Mouse (Mus musculus) cerebellum, adult 11 months (tissue): ENCODE measurements around the gene Slc12a8.

Source experiments
- DNase-seq: peaks from one replicate; pipeline ENCODE4 v3.0.0; 2022

Slc12a8 gene

DNA sequence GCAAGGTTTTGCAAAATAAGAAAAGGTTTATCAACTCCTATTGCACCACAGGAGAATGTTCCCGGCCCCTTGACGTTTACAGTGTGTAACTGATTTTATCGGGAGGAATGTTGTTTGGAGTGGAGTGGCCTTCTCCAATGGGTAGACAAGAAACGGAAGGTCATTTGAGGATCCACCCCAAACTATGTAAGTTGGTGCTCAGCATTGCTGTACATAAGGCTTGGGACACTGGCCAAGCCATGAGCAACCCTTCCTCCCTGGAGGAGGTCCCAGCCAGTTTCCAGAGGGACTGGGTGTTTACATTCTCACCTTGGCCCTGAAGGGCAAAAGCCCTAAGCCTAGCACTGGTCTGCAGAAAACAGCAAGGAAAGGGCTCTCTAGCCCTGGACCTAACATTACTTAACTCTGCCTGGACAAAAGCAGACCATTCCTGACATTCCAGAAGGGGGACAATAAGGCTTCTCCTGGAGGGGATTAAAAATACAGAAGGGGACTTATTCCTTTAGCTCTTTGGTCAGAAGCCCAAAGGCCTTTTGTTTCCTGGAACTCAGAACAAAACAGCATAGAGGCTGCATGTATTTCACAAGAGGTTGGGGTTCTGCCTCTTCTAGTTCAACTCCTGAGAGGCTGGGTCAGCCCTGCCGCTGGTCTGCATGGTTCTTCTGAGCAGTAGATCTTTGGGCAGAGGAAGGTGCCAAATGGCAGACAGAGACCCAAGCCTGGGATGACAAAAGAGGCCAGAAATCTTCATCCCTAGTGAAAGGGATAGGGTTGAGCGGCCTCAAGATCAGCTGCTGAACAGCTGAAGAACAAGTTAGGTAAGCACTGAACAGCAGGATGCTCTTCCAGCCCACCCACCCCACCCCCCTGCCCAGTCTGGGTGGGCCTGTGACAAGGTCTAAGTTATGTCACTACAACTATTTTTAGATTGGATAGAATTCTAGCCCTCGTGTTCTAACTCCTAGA lies 159.5 kb downstream of the Slc12a8 start:
- no peak for DNase-seq

DNA sequence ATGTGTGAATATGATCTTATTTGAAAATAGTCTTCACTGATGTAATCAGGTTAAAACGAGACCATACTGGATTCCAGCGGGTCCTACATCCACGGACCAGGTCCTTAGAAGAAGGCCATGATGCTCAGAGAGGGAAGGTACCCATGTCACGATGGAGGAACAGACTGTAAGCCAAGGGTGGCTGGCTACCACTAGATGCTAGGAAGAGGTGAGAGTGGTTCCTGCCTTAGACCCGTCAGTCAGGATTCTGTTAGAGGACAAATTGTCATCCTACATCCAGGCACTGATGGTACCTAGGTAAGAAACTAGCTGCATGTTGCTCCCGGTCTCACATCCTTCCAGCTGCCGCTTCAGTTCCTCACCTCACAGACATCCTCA lies 160.2 kb downstream of the Slc12a8 start:
- DNase-seq, result no peak

DNA sequence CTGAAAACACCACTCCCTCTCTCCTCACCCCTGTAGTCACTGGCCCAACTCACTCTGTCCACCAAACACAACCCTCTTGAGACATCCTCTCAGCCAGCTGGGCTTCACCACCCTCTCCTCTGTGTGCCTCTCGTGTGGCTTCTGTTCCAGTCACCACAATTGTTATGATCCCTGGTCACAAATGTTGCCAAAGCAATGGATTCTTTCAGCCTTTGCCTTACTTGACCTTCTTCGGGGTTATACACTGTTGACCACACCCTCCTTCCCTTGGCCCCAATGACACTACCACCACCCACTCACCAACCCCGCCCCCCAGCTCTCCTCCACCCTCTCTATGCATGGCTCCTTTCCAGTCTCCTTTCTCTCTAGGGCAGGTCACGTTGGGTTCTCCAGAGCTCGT lies 160.8 kb downstream of the Slc12a8 start:
- DNase-seq, result no peak

DNA sequence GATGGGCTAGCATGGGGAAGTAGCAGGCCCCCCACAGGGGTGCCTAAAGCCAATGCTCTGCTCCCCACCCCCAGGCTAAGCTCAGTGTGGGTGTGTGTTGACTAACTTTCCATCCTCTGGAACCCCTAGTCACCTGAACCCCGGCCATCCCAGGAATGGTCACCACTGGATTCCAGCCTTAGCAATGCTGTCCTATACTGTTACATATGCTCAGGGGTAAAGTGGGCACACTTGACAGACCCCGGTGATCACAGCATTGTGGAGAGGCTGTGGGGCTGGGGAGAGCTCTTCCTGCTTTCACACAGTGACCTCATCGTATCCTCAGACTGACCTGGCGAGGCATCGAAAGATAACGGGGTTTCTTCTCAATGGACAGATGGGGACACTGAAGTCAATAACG lies 163.1 kb downstream of the Slc12a8 start:
- DNase-seq, result no peak

DNA sequence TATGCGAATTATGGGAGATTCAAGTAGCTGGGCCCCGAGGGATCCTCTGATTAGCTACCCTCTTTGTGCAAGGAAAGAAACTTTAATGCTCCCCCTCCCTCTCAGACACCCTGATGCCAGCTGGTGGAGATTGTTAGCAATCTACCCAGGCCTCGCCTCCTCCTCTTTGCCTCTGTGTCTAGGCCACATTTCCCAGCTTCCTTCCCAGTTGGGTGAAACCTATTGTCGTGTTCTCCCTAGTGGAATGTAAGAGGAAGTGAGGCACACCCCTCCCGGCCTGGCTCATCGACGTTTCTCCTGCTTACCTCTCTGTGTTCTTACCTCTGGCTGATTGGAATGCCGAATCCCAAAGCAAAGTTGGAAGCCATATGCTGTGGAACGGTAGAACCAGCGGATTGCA lies 163.7 kb downstream of the Slc12a8 start:
- no peak for DNase-seq

DNA sequence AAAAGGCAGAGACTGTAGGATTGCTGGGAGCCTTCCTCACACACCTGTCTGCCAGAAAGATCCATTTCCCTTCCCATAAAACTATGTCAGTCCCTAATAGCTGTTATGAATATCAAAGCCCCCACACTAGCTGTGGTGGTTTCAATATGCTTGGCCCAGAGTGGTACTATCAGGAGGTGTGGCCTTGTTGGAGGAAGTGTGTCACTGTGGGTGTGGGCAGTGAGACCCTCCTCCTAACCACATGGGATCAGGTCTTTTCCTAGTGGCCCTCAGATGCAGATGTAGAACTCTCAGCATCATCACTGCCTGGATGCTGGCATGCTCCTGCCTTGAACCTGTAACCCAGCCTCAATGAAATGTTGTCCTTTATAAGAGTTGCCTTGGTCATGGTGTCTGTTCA lies 164.5 kb downstream of the Slc12a8 start:
- no peak for DNase-seq

DNA sequence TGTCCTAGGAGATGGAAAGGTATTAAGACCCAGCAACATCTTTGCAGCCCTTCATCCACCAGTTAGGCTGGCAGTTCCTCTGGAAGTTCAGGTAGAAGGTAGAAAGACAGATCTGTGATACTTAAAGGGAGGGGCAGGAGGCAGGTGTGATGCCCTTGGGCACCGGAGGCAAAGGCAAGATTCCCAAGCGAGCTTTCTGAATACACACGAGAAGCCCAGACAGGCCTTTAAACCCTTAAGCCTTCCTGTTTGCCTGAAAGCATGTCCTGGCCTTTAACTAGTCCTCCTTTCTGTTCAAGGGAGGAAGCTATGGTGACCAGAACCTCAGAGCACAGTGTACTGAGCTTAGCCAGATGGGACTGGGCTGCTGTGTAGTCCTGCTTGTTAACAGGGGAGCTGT lies 165.5 kb downstream of the Slc12a8 start:
- no peak for DNase-seq

DNA sequence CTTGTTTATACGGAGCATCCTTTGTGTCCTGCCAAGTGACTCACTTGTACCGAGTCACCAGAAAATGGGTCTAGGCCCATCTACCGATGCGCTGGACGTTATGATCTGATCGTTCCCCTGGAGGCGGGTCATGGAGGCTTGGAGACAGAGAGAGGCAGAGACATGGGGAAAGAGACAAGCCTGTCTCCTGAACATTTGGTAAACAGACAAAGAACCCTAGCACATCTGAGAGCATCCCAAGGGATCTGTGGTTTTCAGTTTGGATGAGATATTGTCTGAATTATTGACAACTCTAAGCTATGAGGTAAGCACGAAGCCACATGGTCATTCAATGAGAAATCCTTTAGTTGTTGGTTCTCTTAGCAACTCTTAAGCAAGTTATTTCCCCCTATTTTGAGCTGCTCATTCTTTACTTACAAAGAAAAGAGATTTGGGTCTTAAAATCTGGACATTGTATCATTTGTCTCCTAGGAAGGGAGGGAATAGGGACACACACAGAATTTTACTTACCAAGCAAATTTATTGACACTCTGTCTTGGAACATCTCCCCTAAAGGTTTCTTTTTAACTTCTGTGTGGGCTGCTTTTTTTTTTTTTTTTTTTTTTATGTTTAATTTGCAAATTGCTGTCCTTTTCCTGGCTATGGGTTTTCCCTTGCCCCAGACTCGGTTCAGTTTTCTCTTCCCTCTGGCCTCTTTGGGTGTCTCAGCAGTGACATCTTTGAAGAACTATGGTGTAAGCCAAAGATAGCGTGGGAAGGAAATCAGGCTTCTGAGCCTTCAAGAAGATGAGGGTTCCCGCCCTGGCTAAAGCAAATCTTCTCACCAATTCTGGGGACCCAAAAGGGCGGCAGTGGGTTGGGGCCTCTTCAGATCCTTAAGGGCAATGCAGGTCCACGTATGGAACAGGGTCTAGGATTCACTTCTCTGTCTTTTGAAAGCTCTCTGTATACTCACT lies 166.4 kb downstream of the Slc12a8 start:
- no peak for DNase-seq

DNA sequence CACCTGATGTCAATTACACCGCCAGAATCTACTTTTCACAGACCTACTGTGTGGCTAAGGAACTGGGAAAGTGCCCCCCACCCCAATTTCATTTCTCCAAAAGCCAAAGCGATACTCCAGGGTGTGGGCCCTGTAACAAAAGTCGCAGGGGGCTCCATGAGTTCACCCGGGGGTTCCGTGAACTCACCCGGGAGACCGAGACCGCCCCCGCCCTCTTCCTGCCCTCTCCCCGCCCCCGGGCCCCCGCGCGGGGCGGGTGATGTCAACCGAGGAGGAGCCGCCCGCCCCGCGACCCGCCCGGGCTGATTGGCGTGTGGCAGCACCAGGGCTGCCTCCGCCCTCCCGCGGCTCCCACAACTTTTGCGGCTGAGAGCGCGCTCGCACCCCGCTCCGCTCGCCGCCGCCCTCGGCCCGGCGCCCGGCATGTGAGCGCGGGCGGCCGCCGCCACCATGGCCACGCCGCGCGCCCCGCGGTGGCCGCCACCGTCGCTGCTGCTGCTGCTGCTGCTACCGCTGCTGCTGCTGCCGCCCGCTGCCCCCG lies 167.1 kb downstream of the Slc12a8 start, which contains the start of gene Heg1:
Heg1 (plus strand) TSS at position 209 of the 541 bp plus-strand sequence.
- peak; percentile 66 for DNase-seq

DNA sequence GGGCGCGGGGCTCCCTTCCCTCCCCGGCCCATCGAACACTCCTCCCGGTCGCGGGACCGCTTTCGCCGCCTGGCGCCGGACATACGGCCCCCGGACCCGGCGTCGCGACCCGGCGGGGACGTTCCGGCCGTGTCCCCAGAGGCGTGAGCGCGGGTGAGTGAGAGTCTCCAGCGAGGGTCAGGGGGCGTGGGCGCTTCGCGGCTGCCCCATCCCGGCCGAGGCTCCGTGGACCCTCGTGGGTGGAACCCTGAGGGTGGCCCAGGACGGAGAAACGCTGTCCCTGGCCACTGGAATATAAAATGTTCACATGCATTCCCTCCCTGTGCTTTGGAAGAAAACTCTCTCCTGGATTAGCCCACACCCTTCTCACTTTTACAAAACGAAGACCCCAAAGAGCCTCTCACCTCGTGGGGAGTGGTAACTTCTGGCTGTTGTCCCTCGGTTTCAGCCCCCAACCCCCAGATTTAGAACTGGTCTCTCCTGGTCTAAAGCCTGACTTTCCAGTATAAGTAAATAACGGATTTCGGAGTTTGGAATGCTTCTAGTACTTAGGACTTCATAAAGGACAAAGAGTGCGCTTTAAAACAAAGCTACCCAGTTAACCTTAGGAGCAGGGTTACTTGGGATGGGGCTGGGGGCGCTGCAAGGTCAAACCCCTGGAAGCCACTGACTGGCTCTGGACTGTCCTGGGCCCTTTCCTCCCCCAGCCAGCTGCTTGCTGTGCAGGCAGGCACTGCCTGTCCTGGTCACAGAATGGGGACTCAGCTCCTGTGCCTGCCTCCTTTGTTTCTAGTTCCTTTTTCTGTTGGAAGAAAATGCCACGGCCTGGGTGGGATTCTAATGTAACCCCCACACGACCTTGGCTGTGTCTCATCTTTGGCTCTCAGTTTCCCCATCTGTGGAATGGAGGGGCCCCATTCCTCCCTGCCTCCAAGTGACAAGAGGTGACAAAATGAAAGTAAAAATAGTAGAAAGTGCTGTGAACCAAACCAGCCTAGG lies 167.9 kb downstream of the Slc12a8 start:
- DNase-seq, result no peak

DNA sequence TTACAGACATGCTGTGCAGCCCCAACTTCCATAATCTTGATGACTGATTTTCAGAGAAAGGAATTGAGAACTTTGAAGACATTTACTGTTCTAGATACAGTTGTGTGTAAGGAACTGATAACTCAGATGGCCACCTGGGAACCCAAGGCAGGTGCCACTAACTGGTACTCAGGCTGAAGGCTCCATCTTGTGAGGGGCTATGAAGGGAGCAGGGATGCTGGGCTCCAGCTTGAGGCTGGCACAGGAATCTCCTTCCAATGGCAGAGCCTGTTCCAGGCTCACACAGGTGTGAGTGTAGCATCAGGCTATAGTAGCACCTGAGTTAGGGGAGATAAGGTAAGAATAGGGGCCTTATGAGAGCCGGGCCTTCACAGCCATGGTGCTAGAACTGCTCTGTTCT lies 168.9 kb downstream of the Slc12a8 start:
- no peak for DNase-seq

DNA sequence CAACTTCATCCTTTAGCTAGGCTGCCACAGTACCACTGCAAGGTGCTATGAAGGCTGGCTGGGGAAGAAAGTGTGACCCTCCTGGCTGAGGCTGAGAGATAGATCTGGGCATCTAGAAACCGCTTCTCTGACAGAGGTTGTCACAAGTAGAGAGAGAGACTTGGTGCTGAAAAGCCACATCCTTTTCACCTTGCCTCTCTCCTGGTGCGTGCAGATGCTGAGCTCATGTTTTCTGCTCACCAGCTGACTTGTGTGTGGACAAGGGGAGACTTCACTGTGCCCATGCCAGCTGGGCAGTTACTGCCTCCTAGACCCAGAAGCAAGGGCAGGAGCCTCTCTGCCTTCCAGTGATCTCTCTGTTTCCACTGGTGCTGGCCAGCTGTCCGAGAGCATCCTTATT lies 170.6 kb downstream of the Slc12a8 start:
- no peak for DNase-seq

DNA sequence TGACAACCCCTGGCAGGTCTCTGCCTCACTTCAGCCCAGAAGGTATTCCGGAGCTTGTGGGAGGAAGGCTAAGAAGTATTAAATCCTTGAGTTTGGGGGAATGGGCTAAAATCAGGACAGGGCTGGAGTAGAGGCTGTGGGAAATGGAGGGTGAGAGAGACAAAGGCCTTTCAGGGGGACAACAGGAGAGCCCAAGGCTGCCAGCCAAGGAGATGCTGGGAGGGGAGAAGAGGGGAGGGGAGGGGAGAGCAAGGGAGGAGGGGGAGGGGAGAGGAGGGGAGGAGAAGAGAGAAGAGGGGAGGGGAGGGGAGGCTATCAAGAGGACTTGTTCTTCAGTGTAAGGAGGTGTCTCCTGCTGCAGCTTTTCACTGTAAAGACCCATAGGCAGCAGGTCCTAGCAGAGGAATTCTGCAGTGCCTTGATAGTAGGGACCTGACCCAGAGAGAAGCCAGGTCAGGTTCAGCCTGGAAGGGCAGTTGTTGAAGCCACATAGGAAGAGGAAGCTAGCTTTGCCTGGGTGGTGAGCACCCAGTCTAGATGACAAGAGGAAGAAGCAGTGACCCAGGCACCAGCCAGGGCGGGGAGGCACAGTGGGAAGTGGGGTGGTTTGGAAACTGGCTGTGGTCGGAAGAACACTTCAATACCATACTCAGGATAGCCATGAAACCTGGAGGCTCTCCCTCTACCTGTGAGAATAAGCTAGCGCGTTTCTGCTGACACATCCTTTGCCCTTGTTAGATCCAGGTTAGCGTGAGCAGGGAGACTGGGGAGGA lies 174.0 kb downstream of the Slc12a8 start:
- no peak for DNase-seq

DNA sequence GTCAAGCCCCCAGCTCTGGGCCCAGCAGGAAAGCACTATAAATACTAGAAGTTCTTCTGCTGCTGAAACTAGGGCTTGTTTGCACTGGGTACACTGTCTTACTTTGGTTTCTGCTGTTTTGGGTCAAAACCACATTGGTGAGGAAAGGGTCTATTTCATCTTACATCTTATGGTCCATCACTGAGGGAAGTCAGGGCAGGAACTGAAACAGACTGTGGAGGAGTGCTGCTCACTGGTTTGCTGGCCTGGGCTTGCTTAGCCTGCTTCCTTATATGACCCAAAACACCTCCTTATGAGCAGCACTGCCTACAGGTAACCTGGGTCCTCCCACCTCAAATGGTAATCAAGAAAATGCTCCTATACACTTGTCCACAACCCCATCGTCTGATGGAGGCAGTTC lies 176.4 kb downstream of the Slc12a8 start:
- no peak for DNase-seq

DNA sequence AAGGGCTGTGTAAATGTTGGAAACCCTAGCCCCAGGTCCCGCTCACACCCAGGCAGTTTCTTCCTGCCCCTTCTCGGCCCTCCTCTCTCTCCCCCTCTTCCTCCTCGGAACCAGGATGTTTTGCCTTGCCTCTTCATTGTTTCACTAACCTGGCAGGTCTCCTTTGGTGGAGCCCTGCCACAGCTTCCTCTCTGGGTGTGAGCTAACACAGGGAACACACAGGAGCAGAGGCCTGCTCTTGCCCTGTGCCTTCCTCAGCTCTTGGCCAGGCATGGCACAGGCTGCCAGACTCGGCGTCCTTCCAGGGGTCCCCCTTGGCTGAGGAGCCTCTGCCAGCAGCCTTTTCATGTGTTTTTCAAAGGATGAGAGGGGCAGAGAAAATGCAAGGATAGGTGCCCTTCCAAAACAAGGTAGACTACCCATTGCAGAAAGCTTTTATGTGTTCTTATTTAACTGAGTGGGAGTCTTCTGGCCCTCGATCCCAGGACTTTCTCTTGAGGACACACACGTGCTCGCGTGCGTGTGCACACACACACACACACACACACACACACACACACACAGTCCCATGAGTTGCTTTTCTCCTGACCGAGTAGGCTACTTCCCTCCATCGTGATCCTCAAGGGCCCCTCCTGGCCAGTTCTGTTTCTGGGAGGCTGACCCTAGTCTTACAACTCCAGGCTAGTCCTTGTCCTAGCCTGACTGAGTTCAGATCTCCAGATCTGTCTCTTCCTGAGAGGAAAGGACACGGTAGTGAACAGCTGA lies 179.9 kb downstream of the Slc12a8 start:
- DNase-seq, result peak; percentile 51

DNA sequence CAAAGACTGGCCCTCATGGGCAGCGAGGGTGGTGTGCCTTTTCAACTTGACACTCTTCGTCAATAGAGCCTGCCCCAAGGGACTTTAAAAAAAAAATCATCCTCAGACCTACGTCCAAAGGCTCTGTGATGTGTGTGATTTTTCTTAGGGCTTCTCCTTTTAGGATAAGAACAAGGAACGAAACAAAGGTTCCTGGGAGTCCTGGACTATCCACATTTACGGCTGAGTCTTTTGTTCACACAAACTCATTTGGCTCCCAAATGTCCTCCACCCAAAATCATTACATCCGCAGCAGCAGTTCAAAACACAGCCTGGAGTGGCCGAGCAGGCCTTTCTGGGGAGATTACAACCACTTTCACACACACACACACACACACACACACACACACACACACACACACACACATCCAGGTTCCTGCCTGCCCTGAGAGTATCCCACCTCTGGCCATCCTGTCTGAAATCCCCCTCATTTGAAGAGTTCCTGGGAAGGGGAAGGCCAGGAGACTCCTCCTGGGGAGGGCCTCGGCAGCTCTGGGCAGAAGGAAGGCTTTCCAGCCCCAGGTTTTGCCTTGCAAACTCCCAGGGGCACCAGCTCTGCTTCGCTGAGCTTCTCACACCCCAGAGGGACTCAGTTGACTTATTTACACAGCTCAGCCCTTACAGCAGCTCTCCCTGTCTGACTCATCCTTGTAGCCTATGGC lies 180.6 kb downstream of the Slc12a8 start:
- no peak for DNase-seq

DNA sequence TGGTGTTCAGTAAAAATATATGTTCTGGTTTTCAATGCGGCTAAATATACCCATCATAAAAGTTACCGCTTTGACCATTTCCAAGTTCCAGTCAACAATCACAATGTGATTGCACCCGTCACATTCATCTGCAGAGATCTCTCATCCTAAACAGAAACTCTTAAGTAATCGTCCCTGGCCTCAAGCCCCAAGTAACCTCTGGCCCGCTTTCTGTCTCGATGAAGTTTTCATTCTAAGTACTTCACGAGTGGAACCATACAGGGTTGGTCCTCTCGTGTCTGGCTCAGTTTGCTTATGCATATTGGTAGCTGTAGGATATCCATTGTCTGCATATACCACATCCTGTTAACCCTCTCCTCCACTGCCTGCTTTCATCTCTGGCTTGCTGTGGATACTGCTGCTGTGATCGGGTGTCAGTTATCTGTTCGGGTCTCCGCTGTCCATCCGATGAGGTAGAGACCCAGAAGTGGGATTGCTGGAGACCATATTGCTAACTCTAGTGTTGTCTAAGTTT lies 181.2 kb downstream of the Slc12a8 start:
- no peak for DNase-seq

DNA sequence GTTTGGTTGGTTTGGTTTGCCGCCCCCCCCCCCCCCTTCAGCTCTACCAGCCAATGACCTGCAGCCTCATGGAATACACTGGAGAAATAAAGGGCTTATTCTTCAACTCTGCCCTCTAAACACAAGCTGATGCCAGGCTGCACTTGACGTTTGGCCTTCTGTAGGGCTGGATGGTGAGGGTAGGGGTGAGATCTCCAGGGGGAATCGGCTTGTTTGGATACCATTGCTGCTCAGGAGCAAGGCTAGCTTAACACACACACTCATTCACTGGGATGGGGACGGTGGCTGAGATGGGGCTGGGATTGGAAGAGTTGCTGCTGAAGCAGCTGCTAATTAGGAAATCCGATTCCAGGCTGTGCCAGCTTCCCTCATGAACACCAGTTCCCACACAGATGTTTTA lies 183.5 kb downstream of the Slc12a8 start:
- DNase-seq, result no peak

DNA sequence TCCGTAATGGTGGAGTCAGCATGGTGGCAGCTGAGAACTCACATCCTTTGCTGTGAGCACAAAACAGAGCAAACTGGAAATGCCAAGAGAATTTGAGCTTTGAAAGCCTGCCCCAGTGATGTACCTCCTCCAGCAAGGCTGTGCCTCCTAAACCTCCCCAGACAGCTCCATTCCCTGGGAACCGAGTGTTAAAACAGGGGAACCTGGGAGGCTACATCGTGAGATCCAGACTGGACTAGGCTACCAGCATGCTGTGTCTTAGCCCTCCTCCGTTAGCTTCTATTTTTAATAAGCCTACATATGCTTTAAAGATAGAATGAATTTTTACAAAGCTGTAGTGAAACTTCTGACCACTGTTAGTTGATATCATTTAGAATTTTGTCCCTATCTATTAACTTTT lies 184.7 kb downstream of the Slc12a8 start:
- DNase-seq, result no peak

DNA sequence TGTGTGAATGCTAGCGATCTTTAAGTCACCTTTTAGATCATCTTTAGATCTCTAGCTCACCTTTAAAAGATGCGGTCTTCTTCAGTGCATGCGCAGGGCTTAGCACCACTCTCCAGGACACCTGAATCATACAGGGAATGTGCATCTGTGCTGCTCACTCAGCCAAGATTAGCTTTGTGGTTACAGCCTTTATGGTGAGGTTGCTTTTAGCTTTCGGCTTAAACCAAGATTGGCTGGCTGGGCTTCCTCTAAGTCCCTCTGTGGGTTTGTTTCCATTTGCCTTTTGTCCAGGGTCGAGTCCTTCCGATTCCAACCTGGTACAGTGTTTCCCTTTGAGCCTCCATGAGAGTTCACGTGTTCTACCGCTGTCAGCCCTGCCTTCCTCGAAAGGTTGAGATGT lies 187.2 kb downstream of the Slc12a8 start:
- no peak for DNase-seq
